In the genomic region with DNA sequence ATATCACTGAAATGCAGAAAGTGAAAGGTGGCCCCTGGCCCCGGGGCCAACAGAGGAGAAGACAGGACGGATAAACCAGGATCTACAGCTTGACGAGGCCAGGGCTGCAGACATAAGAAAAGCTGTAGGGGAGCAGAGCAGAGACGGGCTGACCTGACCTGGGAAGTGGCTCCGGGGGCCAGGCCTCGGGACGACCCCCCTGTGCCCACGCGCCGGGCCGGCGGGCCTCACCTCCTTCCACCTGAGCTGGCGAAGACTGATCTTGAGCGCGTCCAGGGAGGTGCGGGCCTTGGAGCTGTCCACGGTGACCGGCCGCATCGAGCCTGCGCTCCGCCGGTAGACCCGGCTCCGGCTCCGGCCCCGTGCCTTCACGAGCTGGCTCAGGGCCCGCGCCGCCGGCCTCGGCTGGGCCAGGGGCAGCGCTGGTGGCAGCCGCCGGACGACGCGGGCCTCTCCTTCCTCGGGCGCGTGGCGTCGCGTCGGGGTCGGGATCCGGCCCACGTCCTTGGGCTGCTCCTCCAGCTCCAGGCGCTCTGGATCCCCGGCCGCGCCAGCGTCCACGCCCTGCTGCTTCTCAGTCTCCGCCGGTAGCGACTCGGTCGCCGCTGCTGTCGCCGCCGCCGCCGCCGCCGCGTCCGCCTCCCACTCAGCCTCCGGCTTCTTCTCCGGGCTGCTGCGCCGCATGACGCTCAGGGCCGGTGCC, we compare ENCODE assay signal across 8 mouse cellular contexts. TPM values are rescaled to one million over a fixed set of nuclear protein-coding genes. Genes with fewer than 3 reads are reported as not detected.
DNase-seq lines count a peak whose midpoint lies in the region; ATAC-seq and TF ChIP-seq lines count a peak whose summit lies in the region.

No protein-coding gene starts in this region.

- TF ChIP-seq POLR2A in MEL (IDR thresholded peaks at IDR 0.05; ENCODE audit: control insufficient read depth in 1 of 2, insufficient read depth in 1 of 2, low read depth in 1 of 2, low read length in 2 of 2, poor library complexity in 1 of 2): no peak
- no peak for TF ChIP-seq POLR2A in lung, adult 2 months (IDR thresholded peaks at IDR 0.05; ENCODE audit: borderline replicate concordance, extremely low read depth, low read depth, low read length)

- H3K4me2 ChIP-seq in embryonic facial prominence, embryonic 15.5 days (replicated peaks): peak overlapping the region; percentile 96
- peak overlapping the region; percentile 93 for H3K4me2 ChIP-seq in heart, embryonic 12.5 days
- H3K4me2 ChIP-seq in kidney, embryonic 15.5 days: peak overlapping the region; percentile 93
- H3K4me2 ChIP-seq in neural tube, embryonic 14.5 days (ENCODE audit: low read depth, low read length): peak overlapping the region; percentile 97

- peaks cover 5 to 26% of the 10 kb centered on the region in 2 experiments for H3K4me1 ChIP-seq in MEL (ENCODE audit: control insufficient read depth in 1 of 2, insufficient read depth in 2 of 2, low read length in 2 of 2)
- peaks cover 16% of the 10 kb centered on the region for H3K4me1 ChIP-seq in embryonic facial prominence, embryonic 15.5 days
- peaks cover 14% of the 10 kb centered on the region; the same call in 1 of the 2 replicates for H3K4me1 ChIP-seq in heart, embryonic 12.5 days (replicated peaks)
- peaks cover 21% of the 10 kb centered on the region for H3K4me1 ChIP-seq in kidney, embryonic 15.5 days
- H3K4me1 ChIP-seq in lung, adult 2 months (ENCODE audit: control insufficient read depth, insufficient read depth, low read length): peaks cover 9% of the 10 kb centered on the region
- peaks cover 17% of the 10 kb centered on the region for H3K4me1 ChIP-seq in neural tube, embryonic 14.5 days (ENCODE audit: control insufficient read depth, insufficient read depth, low read length)

- no peak for DNase-seq in MEL (ENCODE audit: low read depth, low spot score)
- peak; percentile 64 for DNase-seq in adrenal gland, postnatal 25 days
- peak; percentile 57 for DNase-seq in lung, adult 2 months
- peak; percentile 31 for DNase-seq in urinary bladder, postnatal 25 days (ENCODE audit: low spot score)

- no peak for TF ChIP-seq CTCF in MEL (IDR thresholded peaks at IDR 0.05 in 2 of 3, conservative IDR thresholded peaks at IDR 0.05 in 1 of 3; ENCODE audit: control insufficient read depth in 1 of 3, insufficient read depth in 1 of 3, low read depth in 2 of 3, low read length in 3 of 3, poor library complexity in 1 of 3, severe bottlenecking in 1 of 3)
- no peak for TF ChIP-seq CTCF in lung, adult 2 months (IDR thresholded peaks at IDR 0.05; ENCODE audit: insufficient read depth, low read length)

- peaks cover 0 to 24% of the 10 kb centered on the region in 2 experiments; a peak in 2 of 4 replicates for H3K36me3 ChIP-seq in MEL (ENCODE audit: control insufficient read depth in 1 of 2, insufficient read depth in 2 of 2, low read length in 2 of 2)
- H3K36me3 ChIP-seq in embryonic facial prominence, embryonic 15.5 days: no peaks in the 10 kb centered on the region
- H3K36me3 ChIP-seq in heart, embryonic 12.5 days: no peaks in the 10 kb centered on the region
- no peaks in the 10 kb centered on the region for H3K36me3 ChIP-seq in kidney, embryonic 15.5 days
- H3K36me3 ChIP-seq in neural tube, embryonic 14.5 days (ENCODE audit: control insufficient read depth, insufficient read depth, low read length): no peaks in the 10 kb centered on the region

- peak overlapping the region; percentile 76 for H3K27ac ChIP-seq in MEL (ENCODE audit: control insufficient read depth, low read depth, low read length)
- H3K27ac ChIP-seq in embryonic facial prominence, embryonic 15.5 days (replicated peaks): peak overlapping the region; percentile 63
- peak overlapping the region; percentile 23; the same call in 1 of the 2 replicates for H3K27ac ChIP-seq in heart, embryonic 12.5 days (ENCODE audit: poor library complexity, severe bottlenecking)
- H3K27ac ChIP-seq in kidney, embryonic 15.5 days: peak overlapping the region; percentile 75
- H3K27ac ChIP-seq in neural tube, embryonic 14.5 days (ENCODE audit: low read depth, low read length): peak overlapping the region; percentile 84

- ATAC-seq in embryonic facial prominence, embryonic 15.5 days (ENCODE audit: insufficient number of reproducible peaks, low FRiP score, low TSS enrichment, low read depth): peak; percentile 65
- peak; percentile 73 for ATAC-seq in heart, embryonic 12.5 days (ENCODE audit: insufficient number of reproducible peaks, low FRiP score)
- peak; percentile 66 for ATAC-seq in kidney, embryonic 15.5 days (replicated peaks; ENCODE audit: low FRiP score)
- peak; percentile 73 for ATAC-seq in neural tube, embryonic 14.5 days (ENCODE audit: low read depth)

- H3K27me3 ChIP-seq in MEL (ENCODE audit: control insufficient read depth in 1 of 2, insufficient read depth in 2 of 2, low read length in 2 of 2): no peaks in the 10 kb centered on the region
- H3K27me3 ChIP-seq in embryonic facial prominence, embryonic 15.5 days: 0 out of 2 replicates have a peak, but pooled peaks cover 3% of the 10 kb centered on the region
- H3K27me3 ChIP-seq in heart, embryonic 12.5 days (replicated peaks): peaks cover 25% of the 10 kb centered on the region
- H3K27me3 ChIP-seq in kidney, embryonic 15.5 days: peaks cover 17% of the 10 kb centered on the region
- no peaks in the 10 kb centered on the region for H3K27me3 ChIP-seq in neural tube, embryonic 14.5 days (ENCODE audit: control insufficient read depth, insufficient read depth, low read length)

- H3K79me2 ChIP-seq in MEL (ENCODE audit: control insufficient read depth, insufficient read depth, low read length, poor library complexity): peaks cover 25% of the 10 kb centered on the region

- TF ChIP-seq RAD21 in MEL (IDR thresholded peaks at IDR 0.05; ENCODE audit: low read depth, low read length): no peak

- no peak for TF ChIP-seq EP300 in MEL (IDR thresholded peaks at IDR 0.05; ENCODE audit: low read depth in 1 of 2, low read length in 2 of 2)

- H3K9me3 ChIP-seq in MEL (replicated peaks; ENCODE audit: insufficient read depth, low read length): no peaks in the 10 kb centered on the region
- H3K9me3 ChIP-seq in embryonic facial prominence, embryonic 15.5 days (replicated peaks): no peaks in the 10 kb centered on the region
- H3K9me3 ChIP-seq in heart, embryonic 12.5 days (replicated peaks): no peaks in the 10 kb centered on the region
- no peaks in the 10 kb centered on the region for H3K9me3 ChIP-seq in kidney, embryonic 15.5 days (replicated peaks)
- no peaks in the 10 kb centered on the region for H3K9me3 ChIP-seq in neural tube, embryonic 14.5 days (ENCODE audit: control insufficient read depth, low read length)

- WGBS in embryonic facial prominence, embryonic 15.5 days: under 1% methylated on average over 65 of the region's 76 CpGs
- under 1% methylated on average over 59 of the region's 76 CpGs for WGBS in heart, embryonic 12.5 days
- WGBS in kidney, embryonic 15.5 days: under 1% methylated on average over 74 of the region's 76 CpGs
- under 1% methylated on average over 75 of the region's 76 CpGs for WGBS in lung, adult 2 months
- WGBS in neural tube, embryonic 14.5 days: under 1% methylated on average over 63 of the region's 76 CpGs

- peak overlapping the region; percentile 78 to 86 for H3K4me3 ChIP-seq in MEL (ENCODE audit: control insufficient read depth in 1 of 2, insufficient read depth in 1 of 2, low read depth in 2 of 2, low read length in 2 of 2)
- H3K4me3 ChIP-seq in embryonic facial prominence, embryonic 15.5 days (replicated peaks): peak overlapping the region; percentile 86
- H3K4me3 ChIP-seq in heart, embryonic 12.5 days: peak overlapping the region; percentile 90
- H3K4me3 ChIP-seq in kidney, embryonic 15.5 days (replicated peaks): peak overlapping the region; percentile 87
- H3K4me3 ChIP-seq in lung, adult 2 months (replicated peaks; ENCODE audit: extremely low read depth, low read depth, low read length): peak overlapping the region; percentile 63
- H3K4me3 ChIP-seq in neural tube, embryonic 14.5 days (ENCODE audit: low read depth, low read length): peak overlapping the region; percentile 80

- peak overlapping the region; percentile 83 for H3K9ac ChIP-seq in MEL (ENCODE audit: control insufficient read depth, low read depth, low read length, poor library complexity, severe bottlenecking)
- peak overlapping the region; percentile 78 for H3K9ac ChIP-seq in embryonic facial prominence, embryonic 15.5 days
- peak overlapping the region; percentile 88 for H3K9ac ChIP-seq in heart, embryonic 12.5 days
- peak overlapping the region; percentile 85 for H3K9ac ChIP-seq in kidney, embryonic 15.5 days
- H3K9ac ChIP-seq in neural tube, embryonic 14.5 days (replicated peaks; ENCODE audit: low read depth, low read length): peak overlapping the region; percentile 87

TF ChIP-seq in MEL, 35 proteins besides CTCF, POLR2A, EP300 and RAD21:
- TF ChIP-seq UBTF (IDR thresholded peaks at IDR 0.05; ENCODE audit: borderline replicate concordance, insufficient read depth, low read depth, low read length) (0 out of 2 replicates have a peak, but pooled peaks have one; percentile 72), ZNF384 (IDR thresholded peaks at IDR 0.05; ENCODE audit: low read depth, low read length) (no peak), SIN3A (IDR thresholded peaks at IDR 0.05; ENCODE audit: low read length) (peak; percentile 1; the same call in 1 of the 2 replicates), JUND (IDR thresholded peaks at IDR 0.05; ENCODE audit: low read depth, low read length) (no peak)

RNA-seq across cellular contexts. Expression of a gene that starts 0.6 kb away (rescaled TPM):
- 1.2 TPM in 2 replicates for total RNA-seq in MEL (2012; rRNA removed)
- polyA plus RNA-seq in MEL (2012; ENCODE audit: insufficient read depth in 1 of 2, insufficient read length in 2 of 2, low read depth in 1 of 2, low replicate concordance in 2 of 2, missing spikeins in 1 of 2): 1 to 10 TPM in 1 of 2 experiments, not detected in 1; 2.5 TPM
- total RNA-seq in adrenal gland, postnatal 25 days (2021): 11.6 and 30.4 TPM in 2 replicates
- polyA plus RNA-seq in embryonic facial prominence, embryonic 15.5 days (2015; fragmentation: Nextera tagmentation; extraction: Ambion mirVana): 1.2 and 1.4 TPM in 2 replicates
- polyA plus RNA-seq in heart, embryonic 12.5 days (2016; fragmentation: Nextera tagmentation; extraction: Ambion mirVana): 1.5 and 1.8 TPM in 2 replicates
- 0.36 and 0.88 TPM in 2 replicates for polyA plus RNA-seq in kidney, embryonic 15.5 days (2015; fragmentation: Nextera tagmentation; extraction: Ambion mirVana)
- 1.3 and 1.7 TPM in 2 replicates for polyA plus RNA-seq in lung, adult 2 months (2012; rRNA removed)
- polyA plus RNA-seq in neural tube, embryonic 14.5 days (2014; fragmentation: Nextera tagmentation; extraction: Ambion mirVana): 5.8 and 6.1 TPM in 2 replicates

Comparison
In these comparisons a context has a peak if more than half of its experiments do, and no peak if none do; other contexts are left out.
1. H3K27ac ChIP-seq: peak in every context shown above with its lines; median percentile 84 in neural tube, embryonic 14.5 days; 76 in MEL; 75 in kidney, embryonic 15.5 days; 63 in embryonic facial prominence, embryonic 15.5 days; 23 in heart, embryonic 12.5 days.